Mouse (Mus musculus): ENCODE data around the gene Dhrs3. TPM values are rescaled to one million over a fixed set of nuclear protein-coding genes. Genes with fewer than 3 reads are reported as not detected.

Gene Dhrs3
- total RNA-seq, 1 experiment = 5.3 TPM

DNA sequence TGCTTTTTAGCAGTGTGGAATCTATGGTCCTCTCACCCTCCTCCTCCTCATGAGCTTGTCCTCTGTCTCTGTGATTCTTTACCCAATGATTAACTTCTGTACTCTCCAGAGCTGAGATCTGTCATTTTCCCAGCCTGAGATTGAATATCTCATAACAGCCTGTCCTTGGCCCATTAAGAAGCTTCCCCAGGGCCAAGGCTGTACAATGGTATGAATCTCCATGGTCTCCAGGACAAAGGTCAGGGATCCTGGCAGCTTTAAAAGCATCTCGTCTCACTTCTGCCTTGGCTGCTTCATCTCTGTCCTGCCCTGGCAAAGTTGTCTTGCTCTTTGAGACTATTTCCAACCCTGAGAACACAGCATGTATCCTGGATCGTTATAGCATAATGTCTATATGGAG, 65.1 kb downstream of the Dhrs3 start:
- Histone ChIP-seq H3K27ac (ENCODE audit: insufficient read depth, low read depth, low read length, poor library complexity, severe bottlenecking) (no peak overlapping the region), H3K4me3 (ENCODE audit: insufficient read depth in 1 of 2, low read depth in 1 of 2, low read length in 2 of 2, poor library complexity in 1 of 2, severe bottlenecking in 1 of 2) (no peak overlapping the region), H3K9ac (ENCODE audit: insufficient read depth, low read depth, low read length, poor library complexity, severe bottlenecking) (no peak overlapping the region), H3K4me1 (ENCODE audit: control insufficient read depth in 2 of 2, insufficient read depth in 2 of 2, low read length in 2 of 2, poor library complexity in 1 of 2) (no peaks in the 10 kb centered on the region), H3K9me3 (ENCODE audit: control insufficient read depth, insufficient read depth, low read depth, low read length) (no peaks in the 10 kb centered on the region), H3K36me3 (ENCODE audit: control insufficient read depth, insufficient read depth, low read length, poor library complexity, severe bottlenecking) (no peaks in the 10 kb centered on the region)
- in situ Hi-C loops (cut with MboI; ENCODE audit: low sequenced_read_pairs in 2 of 2, unreplicated experiment in 2 of 2) = no loop called here
- TF ChIP-seq ZNF384 (IDR thresholded peaks at IDR 0.05; ENCODE audit: low read depth, low read length) (no peak), HCFC1 (IDR thresholded peaks at IDR 0.05; ENCODE audit: borderline replicate concordance, insufficient read depth, low read length) (no peak)
- DNase-seq (ENCODE audit: low read depth, low spot score) = no peak

DNA sequence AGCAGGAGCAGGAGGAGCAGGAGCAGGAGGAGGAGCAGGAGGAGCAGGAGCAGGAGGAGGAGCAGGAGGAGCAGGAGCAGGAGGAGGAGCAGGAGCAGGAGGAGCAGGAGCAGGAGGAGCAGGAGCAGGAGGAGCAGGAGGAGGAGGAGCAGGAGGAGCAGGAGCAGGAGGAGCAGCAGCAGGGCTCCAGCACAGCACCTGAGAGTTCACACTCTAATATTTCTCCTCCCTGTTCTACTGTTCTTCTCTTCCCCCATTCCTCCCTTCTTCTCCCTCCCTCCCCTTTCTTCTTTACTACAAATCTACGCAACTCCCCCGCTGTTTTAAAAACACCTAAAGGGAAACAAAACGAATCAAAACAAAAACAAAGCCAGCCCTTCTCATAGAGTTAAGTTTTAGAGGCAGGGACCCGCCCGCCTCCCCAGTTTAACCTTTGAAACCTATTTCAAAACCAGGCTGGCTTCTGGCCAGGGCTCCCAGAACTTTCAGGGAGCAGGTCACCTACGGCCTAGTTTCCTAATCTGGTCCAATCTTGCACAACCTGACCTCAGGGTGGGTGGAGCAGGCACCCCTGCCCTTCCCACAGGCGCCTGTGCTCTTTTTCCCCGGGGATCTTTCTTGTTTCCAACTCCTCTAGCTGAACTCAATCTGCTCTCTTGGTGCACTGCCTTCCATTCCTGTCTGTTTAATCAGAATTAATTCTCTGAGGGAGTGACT, 67.7 kb downstream of the Dhrs3 start:
- no peak for DNase-seq (ENCODE audit: low read depth, low spot score)
- Histone ChIP-seq H3K4me3 (ENCODE audit: insufficient read depth in 1 of 2, low read depth in 1 of 2, low read length in 2 of 2, poor library complexity in 1 of 2, severe bottlenecking in 1 of 2) (no peak overlapping the region), H3K9ac (ENCODE audit: insufficient read depth, low read depth, low read length, poor library complexity, severe bottlenecking) (no peak overlapping the region), H3K27ac (ENCODE audit: insufficient read depth, low read depth, low read length, poor library complexity, severe bottlenecking) (no peak overlapping the region), H3K9me3 (ENCODE audit: control insufficient read depth, insufficient read depth, low read depth, low read length) (no peaks in the 10 kb centered on the region), H3K36me3 (ENCODE audit: control insufficient read depth, insufficient read depth, low read length, poor library complexity, severe bottlenecking) (no peaks in the 10 kb centered on the region), H3K4me1 (ENCODE audit: control insufficient read depth in 2 of 2, insufficient read depth in 2 of 2, low read length in 2 of 2, poor library complexity in 1 of 2) (no peaks in the 10 kb centered on the region)
- in situ Hi-C loops (cut with MboI; ENCODE audit: low sequenced_read_pairs in 2 of 2, unreplicated experiment in 2 of 2) = no loop called here
- no peak for TF ChIP-seq MAFK (IDR thresholded peaks at IDR 0.05; ENCODE audit: insufficient read depth, low read depth, low read length)
- no peak for TF ChIP-seq HCFC1 (IDR thresholded peaks at IDR 0.05; ENCODE audit: borderline replicate concordance, insufficient read depth, low read length)
- TF ChIP-seq ZC3H11A (IDR thresholded peaks at IDR 0.05; ENCODE audit: borderline replicate concordance, low read depth, low read length) = no peak
- TF ChIP-seq ZNF384 (IDR thresholded peaks at IDR 0.05; ENCODE audit: low read depth, low read length) = no peak
- TF ChIP-seq CHD2 (IDR thresholded peaks at IDR 0.05; ENCODE audit: low read depth, low read length) = no peak

DNA sequence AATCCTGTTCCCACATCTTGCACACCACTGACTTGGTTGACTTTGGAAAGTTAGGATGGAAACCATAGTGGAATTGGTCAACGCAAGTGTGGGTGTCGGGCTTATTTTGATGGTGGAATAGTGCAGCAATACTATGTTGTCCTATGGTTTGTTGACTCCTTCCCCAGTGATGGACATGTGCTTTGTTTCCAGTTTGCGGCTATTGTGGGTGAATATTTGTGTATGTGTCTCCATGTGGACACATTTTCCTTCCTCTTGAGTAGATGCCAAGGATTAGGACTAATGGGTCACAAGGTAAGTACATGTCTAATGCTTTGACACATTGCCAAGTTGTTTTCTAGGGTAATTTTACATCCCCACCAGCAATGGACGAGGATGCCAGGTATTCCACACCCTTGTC, 68.6 kb downstream of the Dhrs3 start:
- Histone ChIP-seq H3K36me3 (ENCODE audit: control insufficient read depth, insufficient read depth, low read length, poor library complexity, severe bottlenecking) (no peaks in the 10 kb centered on the region), H3K9me3 (ENCODE audit: control insufficient read depth, insufficient read depth, low read depth, low read length) (no peaks in the 10 kb centered on the region), H3K27ac (ENCODE audit: insufficient read depth, low read depth, low read length, poor library complexity, severe bottlenecking) (no peak overlapping the region), H3K4me3 (ENCODE audit: insufficient read depth in 1 of 2, low read depth in 1 of 2, low read length in 2 of 2, poor library complexity in 1 of 2, severe bottlenecking in 1 of 2) (no peak overlapping the region), H3K4me1 (ENCODE audit: control insufficient read depth in 2 of 2, insufficient read depth in 2 of 2, low read length in 2 of 2, poor library complexity in 1 of 2) (no peaks in the 10 kb centered on the region), H3K9ac (ENCODE audit: insufficient read depth, low read depth, low read length, poor library complexity, severe bottlenecking) (no peak overlapping the region)
- TF ChIP-seq HCFC1 (IDR thresholded peaks at IDR 0.05; ENCODE audit: borderline replicate concordance, insufficient read depth, low read length) = no peak
- no peak for TF ChIP-seq MAFK (IDR thresholded peaks at IDR 0.05; ENCODE audit: insufficient read depth, low read depth, low read length)
- no peak for TF ChIP-seq CHD2 (IDR thresholded peaks at IDR 0.05; ENCODE audit: low read depth, low read length)
- no peak for TF ChIP-seq ZNF384 (IDR thresholded peaks at IDR 0.05; ENCODE audit: low read depth, low read length)
- TF ChIP-seq ZC3H11A (IDR thresholded peaks at IDR 0.05; ENCODE audit: borderline replicate concordance, low read depth, low read length) = no peak
- in situ Hi-C loops (cut with MboI; ENCODE audit: low sequenced_read_pairs in 2 of 2, unreplicated experiment in 2 of 2) = no loop called here
- DNase-seq (ENCODE audit: low read depth, low spot score) = no peak

DNA sequence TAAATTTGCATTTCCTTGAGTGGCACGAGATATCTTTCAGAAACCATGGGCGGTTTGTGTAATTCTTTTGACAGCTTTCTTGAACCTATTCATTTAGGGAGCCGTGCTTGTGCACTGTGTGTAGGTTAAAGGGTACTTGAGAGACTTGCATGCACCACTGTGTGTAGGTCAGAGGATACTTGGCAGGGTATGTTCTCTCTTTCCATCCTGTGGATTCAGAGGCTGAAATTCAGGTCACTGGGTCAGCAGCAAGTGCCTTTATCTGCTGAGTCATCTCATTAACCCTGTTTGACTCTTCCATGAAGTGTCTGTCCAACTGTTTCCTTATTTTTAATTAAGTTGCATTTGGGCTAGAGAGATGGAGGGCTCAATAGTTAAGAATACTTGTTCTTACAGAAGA, 69.1 kb downstream of the Dhrs3 start:
- Histone ChIP-seq H3K9ac (ENCODE audit: insufficient read depth, low read depth, low read length, poor library complexity, severe bottlenecking) (no peak overlapping the region), H3K9me3 (ENCODE audit: control insufficient read depth, insufficient read depth, low read depth, low read length) (no peaks in the 10 kb centered on the region), H3K36me3 (ENCODE audit: control insufficient read depth, insufficient read depth, low read length, poor library complexity, severe bottlenecking) (no peaks in the 10 kb centered on the region), H3K4me1 (ENCODE audit: control insufficient read depth in 2 of 2, insufficient read depth in 2 of 2, low read length in 2 of 2, poor library complexity in 1 of 2) (no peaks in the 10 kb centered on the region), H3K4me3 (ENCODE audit: insufficient read depth in 1 of 2, low read depth in 1 of 2, low read length in 2 of 2, poor library complexity in 1 of 2, severe bottlenecking in 1 of 2) (no peak overlapping the region), H3K27ac (ENCODE audit: insufficient read depth, low read depth, low read length, poor library complexity, severe bottlenecking) (no peak overlapping the region)
- no peak for DNase-seq (ENCODE audit: low read depth, low spot score)
- in situ Hi-C loops (cut with MboI; ENCODE audit: low sequenced_read_pairs in 2 of 2, unreplicated experiment in 2 of 2) = no loop called here
- TF ChIP-seq ZC3H11A (IDR thresholded peaks at IDR 0.05; ENCODE audit: borderline replicate concordance, low read depth, low read length) (no peak), ZNF384 (IDR thresholded peaks at IDR 0.05; ENCODE audit: low read depth, low read length) (no peak), CHD2 (IDR thresholded peaks at IDR 0.05; ENCODE audit: low read depth, low read length) (no peak), MAFK (IDR thresholded peaks at IDR 0.05; ENCODE audit: insufficient read depth, low read depth, low read length) (no peak), HCFC1 (IDR thresholded peaks at IDR 0.05; ENCODE audit: borderline replicate concordance, insufficient read depth, low read length) (no peak)

DNA sequence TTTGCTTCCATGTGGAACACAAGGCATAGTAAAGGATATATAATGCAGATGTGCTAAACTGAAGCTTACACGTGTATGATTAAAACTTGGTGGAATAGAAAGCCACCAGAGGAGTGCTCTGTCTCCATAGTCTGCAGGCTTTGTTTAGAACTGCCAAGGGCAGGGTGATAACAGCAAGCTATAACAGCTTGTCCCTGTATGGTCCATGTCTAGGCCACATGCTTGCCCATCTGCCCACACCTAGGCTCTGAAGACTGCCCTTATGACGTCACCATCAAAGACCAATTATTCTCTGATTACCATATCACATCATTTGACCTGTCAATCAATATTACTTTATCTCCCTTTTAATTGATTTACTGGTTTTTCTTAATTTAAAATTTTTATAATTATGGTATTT, 72.6 kb downstream of the Dhrs3 start:
- Histone ChIP-seq H3K4me3 (ENCODE audit: insufficient read depth in 1 of 2, low read depth in 1 of 2, low read length in 2 of 2, poor library complexity in 1 of 2, severe bottlenecking in 1 of 2) (no peak overlapping the region), H3K9ac (ENCODE audit: insufficient read depth, low read depth, low read length, poor library complexity, severe bottlenecking) (no peak overlapping the region), H3K4me1 (ENCODE audit: control insufficient read depth in 2 of 2, insufficient read depth in 2 of 2, low read length in 2 of 2, poor library complexity in 1 of 2) (no peaks in the 10 kb centered on the region), H3K36me3 (ENCODE audit: control insufficient read depth, insufficient read depth, low read length, poor library complexity, severe bottlenecking) (no peaks in the 10 kb centered on the region), H3K27ac (ENCODE audit: insufficient read depth, low read depth, low read length, poor library complexity, severe bottlenecking) (no peak overlapping the region), H3K9me3 (ENCODE audit: control insufficient read depth, insufficient read depth, low read depth, low read length) (no peaks in the 10 kb centered on the region)
- no peak for DNase-seq (ENCODE audit: low read depth, low spot score)
- in situ Hi-C loops (cut with MboI; ENCODE audit: low sequenced_read_pairs in 2 of 2, unreplicated experiment in 2 of 2) = no loop called here
- TF ChIP-seq ZNF384 (IDR thresholded peaks at IDR 0.05; ENCODE audit: low read depth, low read length) (no peak), HCFC1 (IDR thresholded peaks at IDR 0.05; ENCODE audit: borderline replicate concordance, insufficient read depth, low read length) (no peak), MAFK (IDR thresholded peaks at IDR 0.05; ENCODE audit: insufficient read depth, low read depth, low read length) (no peak), CHD2 (IDR thresholded peaks at IDR 0.05; ENCODE audit: low read depth, low read length) (no peak), ZC3H11A (IDR thresholded peaks at IDR 0.05; ENCODE audit: borderline replicate concordance, low read depth, low read length) (no peak)

Measured in ES-E14 (cell line).